Mouse (Mus musculus) midbrain, embryonic 14.5 days (tissue): ENCODE measurements at regions not wholly inside any gene's neighbourhood (a gene's known extent, or its start where the extent isn't known, plus 50 kb on each side); places are given as distances from the start of the nearest gene placed in this dataset.

Experiments used
- ATAC-seq: fragments of 200-750 bp; cut with Nextera tagmentation; 2 replicates; pipeline ENCODE4 v1.8.0; 2017; ENCODE audit warnings: moderate number of reproducible peaks, moderate library complexity; ENCODE audit not compliant: low FRiP score, low TSS enrichment
- DNase-seq: peaks from one replicate; pipeline ENCODE4 v3.0.0-alpha.2; 2015
- H3K27ac ChIP-seq: fragments of 300-500 bp; sonication (generic); replicated peaks from 2 replicates; pipeline ENCODE4 v1.5.1; 2014; ENCODE audit warnings: mild to moderate bottlenecking, low read depth, low read length, moderate library complexity
- H3K27me3 ChIP-seq: fragments of 300-500 bp; sonication (generic); 2 replicates; pipeline ENCODE4 v1.6.1; 2014; ENCODE audit warnings: low read length, control low read depth, mixed read lengths; ENCODE audit not compliant: control insufficient read depth, insufficient read depth
- H3K36me3 ChIP-seq: fragments of 300-500 bp; sonication (generic); 2 replicates; pipeline ENCODE4 v1.6.1; 2014; ENCODE audit warnings: low read length, control low read depth; ENCODE audit not compliant: control insufficient read depth, insufficient read depth
- H3K4me1 ChIP-seq: fragments of 300-500 bp; sonication (generic); 2 replicates; pipeline ENCODE4 v1.6.1; 2014; ENCODE audit warnings: mild to moderate bottlenecking, antibody characterized with exemption, low read length, control low read depth; ENCODE audit not compliant: control insufficient read depth, insufficient read depth
- H3K4me2 ChIP-seq: fragments of 300-500 bp; sonication (generic); 2 replicates; pipeline ENCODE4 v1.6.1; 2014; ENCODE audit warnings: mild to moderate bottlenecking, low read length, moderate library complexity
- H3K4me3 ChIP-seq: fragments of 300-500 bp; sonication (generic); replicated peaks from 2 replicates; pipeline ENCODE4 v1.5.1; 2014; ENCODE audit warnings: low read depth, low read length
- H3K9ac ChIP-seq: fragments of 300-500 bp; sonication (generic); replicated peaks from 2 replicates; pipeline ENCODE4 v1.6.1; 2014; ENCODE audit warnings: mild to moderate bottlenecking, low read length, moderate library complexity
- H3K9me3 ChIP-seq: fragments of 300-500 bp; sonication (generic); 2 replicates; pipeline ENCODE4 v1.6.1; 2016; ENCODE audit warnings: low read length, control low read depth, mixed read lengths; ENCODE audit not compliant: control insufficient read depth
- WGBS: fragments of 180-500 bp; shearing (Covaris S2); extraction: QIAGEN DNeasy Blood & Tissue Kit; methylation state at CpG from one replicate; pipeline ENCODE4 v1.1.7; 2014; 5-methylcytosine and 5-hydroxymethylcytosine counted together

DNA sequence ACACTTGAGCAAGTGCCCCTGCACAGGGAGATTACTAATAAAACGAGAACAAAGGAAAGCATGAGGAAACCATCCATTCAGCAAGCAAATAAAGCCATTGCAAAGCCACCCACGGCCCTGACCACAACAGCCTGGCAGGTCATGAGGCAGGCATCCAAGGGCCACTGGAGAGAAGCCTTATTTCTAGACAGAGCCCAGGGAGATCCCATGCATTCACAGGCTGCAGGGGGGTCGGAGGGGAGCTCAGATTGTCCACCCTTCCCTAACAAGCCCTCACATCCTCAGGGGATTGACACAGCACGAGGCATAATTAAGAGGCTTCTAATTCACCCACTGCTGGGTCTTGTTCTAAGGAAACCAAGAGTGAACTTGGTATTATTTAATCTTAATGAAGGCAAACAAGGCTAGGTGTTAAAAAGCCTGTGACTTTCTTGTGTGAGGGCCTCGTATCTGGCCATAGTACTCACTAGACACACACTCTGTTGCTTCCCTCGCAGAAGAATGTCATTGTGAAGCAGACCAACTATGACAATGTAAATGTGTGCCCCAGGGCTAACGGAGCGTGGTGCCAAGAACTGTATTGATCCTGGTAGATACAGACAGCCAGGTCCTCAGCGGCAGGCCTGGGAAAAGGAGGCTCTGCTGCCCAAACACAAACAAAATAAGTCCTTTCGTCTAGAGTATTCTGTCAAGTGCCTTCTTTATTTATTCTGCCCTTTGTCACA lies 303.6 kb upstream of the Slc24a5 start:
- WGBS = 27% methylated on average over 10 of the region's 10 CpGs
- DNase-seq (peak; percentile 42), ATAC-seq (no peak)

DNA sequence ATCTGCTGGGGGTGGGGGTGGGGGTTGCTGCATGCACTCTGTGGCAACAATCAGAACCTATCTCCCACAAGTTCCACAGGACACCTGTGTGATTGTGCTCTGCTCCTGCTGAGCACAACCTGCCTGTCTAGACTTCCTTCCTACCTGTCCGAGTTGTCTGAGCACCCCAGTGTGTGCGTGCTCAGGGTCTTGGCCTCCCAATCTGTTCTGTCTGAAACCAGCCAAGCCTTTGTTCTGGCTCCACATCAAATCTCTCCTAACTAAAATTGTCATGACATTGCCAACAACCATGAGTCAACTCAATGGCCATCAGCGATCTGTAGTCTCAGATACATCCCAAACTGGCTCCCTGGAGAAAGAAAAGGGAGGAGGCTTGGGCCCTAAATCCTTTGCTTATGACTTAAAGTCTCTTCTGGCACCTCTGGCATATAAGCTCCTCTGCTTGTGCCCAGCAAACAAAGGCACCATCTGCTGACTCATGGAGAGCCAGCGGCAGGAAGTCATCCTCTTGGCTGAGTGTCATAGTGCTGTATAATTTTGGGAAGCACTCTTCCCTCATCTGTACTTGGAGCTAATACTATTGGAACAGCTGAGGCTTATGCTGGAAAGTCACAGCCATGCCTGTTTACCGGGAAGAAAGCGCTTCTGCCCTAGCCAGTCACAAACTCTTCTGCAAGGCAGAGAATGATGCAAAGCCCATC lies 298.5 kb upstream of the Slc24a5 start:
- H3K36me3 ChIP-seq = no peaks in the 10 kb centered on the region
- ATAC-seq = no peak
- no peak overlapping the region for H3K9ac ChIP-seq
- H3K27me3 ChIP-seq = no peaks in the 10 kb centered on the region
- H3K9me3 ChIP-seq = no peaks in the 10 kb centered on the region
- peaks cover 12% of the 10 kb centered on the region; the same call in 1 of the 2 replicates for H3K4me1 ChIP-seq
- DNase-seq = no peak
- H3K4me2 ChIP-seq = no peak overlapping the region
- 92% methylated on average over 6 of the region's 6 CpGs for WGBS
- H3K4me3 ChIP-seq = no peak overlapping the region
- H3K27ac ChIP-seq = no peak overlapping the region

More for the DNA sequence above, 303.6 kb upstream of the Slc24a5 start:
- H3K4me2 ChIP-seq = no peak overlapping the region
- 0 out of 2 replicates have a peak, but pooled peaks cover 7% of the 10 kb centered on the region for H3K4me1 ChIP-seq
- H3K9ac ChIP-seq = no peak overlapping the region
- no peaks in the 10 kb centered on the region for H3K9me3 ChIP-seq
- no peak overlapping the region for H3K4me3 ChIP-seq
- no peaks in the 10 kb centered on the region for H3K36me3 ChIP-seq
- no peaks in the 10 kb centered on the region for H3K27me3 ChIP-seq
- no peak overlapping the region for H3K27ac ChIP-seq

DNA sequence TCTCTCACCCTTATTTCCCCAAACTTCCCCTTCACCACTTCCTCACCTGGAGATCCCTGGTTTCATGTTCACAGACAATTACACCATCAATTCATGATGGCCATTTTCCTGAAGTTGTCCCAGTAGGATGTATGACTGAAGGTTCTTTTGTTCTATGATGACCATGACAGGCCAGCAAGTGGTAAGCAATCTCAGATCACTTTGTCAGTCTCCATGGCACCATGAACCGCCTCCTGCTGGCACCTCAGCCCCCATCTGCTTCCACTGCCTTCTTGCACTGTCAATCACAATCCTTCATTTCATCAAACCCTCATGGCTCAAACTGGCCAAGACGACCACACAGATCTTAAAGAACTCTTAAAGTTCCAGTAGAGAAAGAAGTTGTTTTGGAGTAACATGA lies 297.9 kb upstream of the Slc24a5 start:
- ATAC-seq (no peak), DNase-seq (no peak)
- no peak overlapping the region for H3K9ac ChIP-seq
- H3K4me3 ChIP-seq = no peak overlapping the region
- H3K9me3 ChIP-seq = no peaks in the 10 kb centered on the region
- H3K4me2 ChIP-seq = no peak overlapping the region
- H3K36me3 ChIP-seq = no peaks in the 10 kb centered on the region
- H3K27me3 ChIP-seq = no peaks in the 10 kb centered on the region
- peaks cover 9% of the 10 kb centered on the region; the same call in 1 of the 2 replicates for H3K4me1 ChIP-seq
- H3K27ac ChIP-seq = no peak overlapping the region
- WGBS = 69% methylated on average over 2 of the region's 2 CpGs

DNA sequence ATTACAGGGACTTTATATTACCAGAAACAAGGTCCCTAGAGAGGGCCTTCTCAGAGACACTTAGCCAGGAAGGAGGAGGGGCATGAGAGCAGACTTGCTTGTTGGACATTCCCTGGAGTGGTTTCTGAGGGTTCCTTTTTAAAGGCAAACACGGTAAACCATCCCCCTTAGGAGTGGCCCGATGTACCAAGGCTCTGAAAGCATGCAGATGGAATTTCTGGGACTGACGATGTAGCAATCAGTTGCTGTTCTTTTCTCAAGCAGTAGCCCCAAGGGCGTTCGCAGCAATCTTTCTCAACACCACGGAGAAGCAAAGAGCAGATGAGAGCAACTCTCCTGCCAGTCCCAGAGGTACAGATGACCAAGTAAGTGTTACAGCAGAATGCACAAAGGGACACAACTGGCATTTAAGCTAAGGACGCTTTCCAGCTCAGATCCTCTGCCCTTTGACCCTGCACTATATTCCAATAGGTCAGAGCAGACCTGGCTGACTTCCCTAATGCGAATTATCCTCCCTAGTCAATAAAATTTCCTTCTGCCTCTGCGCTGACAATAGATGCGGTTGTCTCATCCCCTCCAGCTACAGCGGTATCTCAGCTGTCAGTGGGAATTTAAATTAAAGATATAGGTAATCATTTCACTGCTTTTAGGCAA lies 295.7 kb upstream of the Slc24a5 start:
- H3K27ac ChIP-seq = peak overlapping the region; percentile 37; the same call in 1 of the 2 replicates
- H3K4me3 ChIP-seq = no peak overlapping the region

DNA sequence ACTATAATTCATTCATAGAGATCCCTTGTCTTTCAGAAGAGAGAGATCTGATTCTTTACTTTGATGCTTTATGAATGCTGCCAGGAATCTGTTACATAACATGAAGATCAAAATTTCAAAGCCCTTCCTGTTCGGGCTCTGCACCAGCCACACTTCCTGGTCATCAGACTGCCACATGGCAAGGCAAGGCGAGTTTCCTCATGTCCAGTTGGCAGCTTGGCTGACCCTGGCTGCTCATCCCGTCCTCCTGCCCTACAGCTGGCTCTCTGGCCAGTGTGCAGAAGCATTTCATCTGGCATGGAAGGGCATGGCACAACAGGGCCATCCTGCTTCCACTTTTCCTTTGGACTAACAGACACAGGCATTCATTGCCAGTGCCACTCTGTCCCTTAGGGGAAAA lies 292.2 kb upstream of the Slc24a5 start:
- no peak for ATAC-seq
- H3K9me3 ChIP-seq = no peaks in the 10 kb centered on the region
- peaks cover 9% of the 10 kb centered on the region; the same call in 1 of the 2 replicates for H3K4me1 ChIP-seq
- H3K9ac ChIP-seq = no peak overlapping the region
- no peaks in the 10 kb centered on the region for H3K27me3 ChIP-seq
- WGBS = 73% methylated on average over 3 of the region's 3 CpGs
- no peak overlapping the region for H3K4me2 ChIP-seq
- no peak overlapping the region for H3K4me3 ChIP-seq
- no peaks in the 10 kb centered on the region for H3K36me3 ChIP-seq
- no peak overlapping the region for H3K27ac ChIP-seq
- DNase-seq = no peak

More for the DNA sequence above, 295.7 kb upstream of the Slc24a5 start:
- no peaks in the 10 kb centered on the region for H3K27me3 ChIP-seq
- peaks cover 9% of the 10 kb centered on the region; the same call in 1 of the 2 replicates for H3K4me1 ChIP-seq
- 38% methylated on average over 11 of the region's 11 CpGs for WGBS
- no peak for ATAC-seq
- peak; percentile 40 for DNase-seq
- H3K9me3 ChIP-seq = no peaks in the 10 kb centered on the region
- 0 out of 2 replicates have a peak overlapping the region, but pooled peaks have one; percentile 3 for H3K4me2 ChIP-seq
- H3K9ac ChIP-seq = no peak overlapping the region
- no peaks in the 10 kb centered on the region for H3K36me3 ChIP-seq

DNA sequence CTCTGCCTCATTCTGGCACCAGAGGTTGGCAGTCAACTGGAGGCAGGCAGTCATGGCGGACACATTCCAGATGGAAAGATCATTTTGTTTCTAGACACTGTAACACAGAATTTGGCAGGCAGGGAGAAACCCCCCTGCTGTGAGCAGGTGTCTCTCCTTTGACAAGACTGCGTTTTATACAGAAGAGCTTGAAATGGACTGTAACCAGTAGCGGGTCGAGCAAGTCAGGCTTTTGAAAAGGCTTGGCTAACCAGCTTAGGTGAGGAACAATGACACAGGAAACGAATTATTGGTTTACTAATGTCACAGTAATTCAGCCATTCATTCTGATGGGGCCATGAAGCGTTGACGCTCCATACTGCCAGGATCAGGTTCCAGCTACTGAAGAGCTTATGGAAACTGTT lies 275.3 kb upstream of the Slc24a5 start:
- ATAC-seq (peak; percentile 53; the same call in 1 of the 2 replicates), DNase-seq (peak; percentile 66)
- no peak overlapping the region for H3K27ac ChIP-seq
- no peak overlapping the region for H3K4me3 ChIP-seq
- H3K4me1 ChIP-seq = no peaks in the 10 kb centered on the region
- 0 out of 2 replicates have a peak overlapping the region, but pooled peaks have one; percentile 1 for H3K4me2 ChIP-seq
- no peaks in the 10 kb centered on the region for H3K9me3 ChIP-seq
- no peak overlapping the region for H3K9ac ChIP-seq
- no peaks in the 10 kb centered on the region for H3K36me3 ChIP-seq
- WGBS = 16% methylated on average over 7 of the region's 7 CpGs
- no peaks in the 10 kb centered on the region for H3K27me3 ChIP-seq

DNA sequence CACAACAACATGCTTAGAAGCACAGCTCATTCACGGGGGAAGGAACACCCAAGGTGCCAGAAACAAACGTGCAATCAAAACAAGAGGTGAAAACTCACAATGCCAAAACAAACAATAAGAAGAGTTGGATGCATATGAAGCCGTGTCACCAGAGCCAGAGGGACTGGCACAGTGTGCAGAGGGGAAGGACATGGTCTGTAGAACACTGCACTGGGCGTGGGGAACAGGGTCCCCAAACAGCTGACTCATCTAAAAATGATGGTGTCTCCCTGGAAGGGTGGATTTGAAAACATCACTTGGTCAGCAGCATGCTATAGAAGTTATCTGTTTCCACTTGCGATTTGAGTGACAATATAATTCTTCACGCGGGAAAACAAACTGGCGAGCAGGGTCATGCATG lies 256.2 kb upstream of the Slc24a5 start:
- ATAC-seq (no peak), DNase-seq (no peak)
- Histone ChIP-seq H3K4me3 (no peak overlapping the region), H3K27me3 (no peaks in the 10 kb centered on the region), H3K9me3 (no peaks in the 10 kb centered on the region), H3K36me3 (no peaks in the 10 kb centered on the region), H3K4me1 (no peaks in the 10 kb centered on the region), H3K4me2 (no peak overlapping the region), H3K9ac (no peak overlapping the region), H3K27ac (no peak overlapping the region)
- 90% methylated on average over 8 of the region's 8 CpGs for WGBS

DNA sequence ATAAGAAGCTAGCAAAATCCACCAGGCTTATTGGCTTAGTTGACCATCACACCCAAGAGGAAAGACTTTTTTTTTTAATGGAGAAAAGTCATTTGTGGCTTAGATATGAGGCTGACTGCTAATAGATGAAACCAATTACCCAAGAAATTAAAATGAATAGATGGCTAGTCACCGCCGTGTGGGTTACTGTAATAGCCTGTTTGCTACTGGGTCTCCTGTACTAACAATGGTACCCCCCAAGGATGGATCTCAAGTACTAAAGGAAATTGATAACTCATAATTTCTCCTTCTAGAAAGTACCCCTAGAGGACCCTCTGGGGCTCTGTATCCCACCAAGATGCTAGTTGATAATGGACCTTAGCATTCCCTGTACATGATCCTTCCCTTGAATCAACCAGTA lies 251.1 kb upstream of the Slc24a5 start:
- WGBS = 90% methylated on average over 2 of the region's 2 CpGs
- Histone ChIP-seq H3K36me3 (no peaks in the 10 kb centered on the region), H3K9ac (no peak overlapping the region), H3K4me2 (no peak overlapping the region), H3K4me1 (no peaks in the 10 kb centered on the region), H3K4me3 (no peak overlapping the region), H3K9me3 (no peaks in the 10 kb centered on the region), H3K27ac (no peak overlapping the region), H3K27me3 (no peaks in the 10 kb centered on the region)
- DNase-seq (no peak), ATAC-seq (no peak)
